Mouse (Mus musculus) CD4-positive, CD25-positive, alpha-beta regulatory T cell, adult 4 months (primary cell): Measurements from ENCODE around the gene Cdk16. TPM values are rescaled to one million over a fixed set of nuclear protein-coding genes. Genes with fewer than 3 reads are reported as not detected.

Experiments
- polyA plus RNA-seq, 2 experiments: library from polyadenylated mRNA; unstranded; fragments of 100-300 nt; shearing (Covaris generic); gene quantifications; one replicate each; pipeline ENCODE4 v1.2.1; 2017

Cdk16 gene
- polyA plus RNA-seq, 2 experiments from 2014 or later: 10.3 to 11.1 TPM

Other genes starting within 250 kb of the Cdk16 start
- gene Rgn, start 138.2 kb upstream of the Cdk16 start, polyA plus RNA-seq: not detected
- 10 to 100 TPM; 37.6 to 61.7 TPM for gene Rbm10, start 70.5 kb upstream of the Cdk16 start, polyA plus RNA-seq
- 100 to 1,000 TPM; 218 to 246 TPM for gene Ndufb11, start 70.3 kb upstream of the Cdk16 start, polyA plus RNA-seq
- gene Uba1, start 29.6 kb upstream of the Cdk16 start, polyA plus RNA-seq: 100 to 1,000 TPM; 112 to 149 TPM
- 10 to 100 TPM; 17.7 to 21.0 TPM for gene Usp11, start 16.0 kb downstream of the Cdk16 start, polyA plus RNA-seq
- 100 to 1,000 TPM; 114 to 205 TPM for gene Araf, start 109.9 kb downstream of the Cdk16 start, polyA plus RNA-seq
- gene Timp1, start 182.2 kb downstream of the Cdk16 start, polyA plus RNA-seq: under 1 TPM in 1 of 2 experiments, not detected in 1; 0.39 TPM
- gene Syn1, start 233.1 kb downstream of the Cdk16 start, polyA plus RNA-seq: under 1 TPM in 1 of 2 experiments, not detected in 1; 0.20 TPM
- gene Cfp, start 243.6 kb downstream of the Cdk16 start, polyA plus RNA-seq: 1 to 10 TPM; 5.9 to 9.8 TPM